ENCODE assay signal across 23 mouse cellular contexts in the genomic region with DNA sequence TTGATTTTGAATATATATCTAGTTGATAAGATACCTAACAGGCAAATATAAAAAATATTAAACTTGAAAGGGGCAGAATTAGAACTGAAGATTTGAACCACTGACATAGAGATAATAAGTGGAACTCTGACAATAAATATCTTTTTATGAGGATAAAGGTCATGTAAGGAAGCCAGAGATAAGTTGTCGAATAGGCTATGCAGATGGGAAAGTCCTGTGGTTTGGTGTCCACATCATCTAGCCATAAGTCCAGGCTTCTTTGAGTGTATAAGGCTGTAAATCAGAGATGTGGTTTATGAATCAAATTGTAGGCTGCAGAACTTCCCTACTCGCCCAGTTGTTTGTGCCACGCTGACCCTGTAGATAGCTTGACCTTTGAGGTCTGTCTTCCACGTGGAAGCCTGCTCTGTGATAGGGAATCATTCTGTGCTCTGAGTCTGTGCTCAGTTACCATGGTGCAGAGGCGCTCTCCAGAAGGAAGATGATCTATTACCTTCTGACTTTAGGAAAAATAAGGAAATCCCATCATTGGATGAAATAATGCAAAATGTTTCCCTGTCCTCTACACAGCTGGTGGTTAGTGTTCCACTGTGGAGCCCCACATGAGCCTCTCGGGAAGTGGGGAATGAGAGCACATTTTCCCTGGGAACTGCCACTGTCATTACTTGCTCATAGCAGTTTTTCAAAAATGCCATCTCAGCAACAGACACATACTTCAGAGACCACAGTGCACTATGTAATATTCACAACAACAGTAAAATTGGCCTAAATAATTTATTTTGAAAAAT. TPM values are rescaled to one million over a fixed set of nuclear protein-coding genes. Genes with fewer than 3 reads are reported as not detected.
"Had no signal": no experiment of that assay in that cellular context is flagged by ENCODE, and none has a peak within 500 bp of the region (broad histone marks: within the 10 kb centered on the region; RNA-seq: fewer than 3 reads in every experiment).

No protein-coding gene starts in this region.

- H3K36me3 ChIP-seq: limb, embryonic 15.5 days; liver, embryonic 12.5 days; midbrain, embryonic 10.5 days; neural tube, embryonic 13.5 days; stomach, embryonic 15.5 days had no signal

- H3K4me1 ChIP-seq: limb, embryonic 15.5 days; liver, embryonic 12.5 days; midbrain, embryonic 10.5 days; neural tube, embryonic 13.5 days; stomach, embryonic 15.5 days had no signal

- H3K4me3 ChIP-seq: left cerebral cortex, adult 2 months; limb, embryonic 15.5 days; liver, embryonic 12.5 days; midbrain, embryonic 10.5 days; myocyte; neural tube, embryonic 13.5 days; stomach, embryonic 15.5 days had no signal

- H3K4me2 ChIP-seq: limb, embryonic 15.5 days; liver, embryonic 12.5 days; lung, embryonic 14.5 days; neural tube, embryonic 13.5 days; stomach, embryonic 15.5 days had no signal

- DNase-seq: kidney, postnatal 10 days; lung, embryonic 14.5 days; lung, postnatal 10 days; lung, postnatal 4 days; midbrain, embryonic 14.5 days; right cerebral cortex, postnatal 4 days; thymus, adult 2 months; thymus, postnatal 36 days had no signal

- ATAC-seq: hindbrain, postnatal 0 days; liver, embryonic 12.5 days had no signal

- H3K9ac ChIP-seq: limb, embryonic 15.5 days; liver, embryonic 12.5 days; lung, embryonic 14.5 days; neural tube, embryonic 13.5 days; stomach, embryonic 15.5 days had no signal

- H3K27ac ChIP-seq: hindbrain, postnatal 0 days; left cerebral cortex, adult 2 months; limb, embryonic 15.5 days; liver, embryonic 12.5 days; midbrain, embryonic 10.5 days; neural tube, embryonic 13.5 days; stomach, embryonic 15.5 days had no signal

- H3K27me3 ChIP-seq: limb, embryonic 15.5 days; liver, embryonic 12.5 days; neural tube, embryonic 13.5 days; stomach, embryonic 15.5 days had no signal

- H3K9me3 ChIP-seq: limb, embryonic 15.5 days; liver, embryonic 12.5 days; midbrain, embryonic 10.5 days; neural tube, embryonic 13.5 days; stomach, embryonic 15.5 days had no signal

RNA-seq across cellular contexts. Expression of a gene that starts 56.3 kb away (rescaled TPM):
- total RNA-seq: hindbrain, postnatal 0 days; layer of hippocampus, adult 8-10 months; layer of hippocampus, postnatal 25 days; left cerebral cortex, adult 2 months; left cerebral cortex, postnatal 14 days; megakaryocyte, adult 5-6 weeks had no signal
- polyA plus RNA-seq: hindbrain, postnatal 0 days; limb, embryonic 15.5 days; liver, embryonic 12.5 days; liver, embryonic 16.5 days; lung, embryonic 14.5 days; midbrain, embryonic 10.5 days; midbrain, embryonic 14.5 days; myocyte; neural tube, embryonic 13.5 days; spleen, adult 2 months; stomach, embryonic 15.5 days; testis, adult 2 months; thymus, adult 2 months had no signal
